Mouse (Mus musculus) ES-E14 (cell line): ENCODE data around the gene Plp1.

Source experiments
- HCFC1 ChIP-seq: IDR thresholded peaks from 2 replicates; pipeline ENCODE4 v1.6.1; 2012; ENCODE audit warnings: low read length, inconsistent platforms, borderline replicate concordance; ENCODE audit not compliant: insufficient read depth
- ZC3H11A ChIP-seq: IDR thresholded peaks from 2 replicates; pipeline ENCODE4 v1.6.1; 2012; ENCODE audit warnings: low read depth, mild to moderate bottlenecking, inconsistent platforms, low read length, borderline replicate concordance
- ZNF384 ChIP-seq: IDR thresholded peaks from 2 replicates; pipeline ENCODE4 v1.6.1; 2012; ENCODE audit warnings: low read depth, low read length, inconsistent platforms

- TF ChIP-seq ZNF384 (no peak), HCFC1 (no peak), ZC3H11A (no peak)
These were observed 6.1 kb downstream of the Plp1 start for GRCm38 (mm10) chrX:136828610-136829009.
